Mouse (Mus musculus) MEL (cell line): ENCODE measurements around the gene Pawr. TPM values are rescaled to one million over a fixed set of nuclear protein-coding genes. Genes with fewer than 3 reads are reported as not detected.

Source experiments
- DNase-seq: peaks from one replicate; pipeline ENCODE4 v3.0.0; 2011; ENCODE audit warnings: low read depth, low spot score
- H3K27ac ChIP-seq: 2 replicates; pipeline ENCODE4 v1.5.1; 2012; ENCODE audit warnings: low read depth, mild to moderate bottlenecking, control low read depth, low read length, moderate library complexity; ENCODE audit not compliant: control insufficient read depth
- H3K27me3 ChIP-seq, 2 experiments: fragments of 150-350 bp in 1 of 2; sonication (generic) in 1 of 2; 2 replicates each; pipeline ENCODE4 v1.6.1; 2012; ENCODE audit warnings: low read length in 2 of 2, mild to moderate bottlenecking in 2 of 2, improper control_type of control experiment in 1 of 2, moderate library complexity in 1 of 2; ENCODE audit not compliant: insufficient read depth in 2 of 2, control insufficient read depth in 1 of 2
- H3K36me3 ChIP-seq, 2 experiments: 2 replicates each; pipeline ENCODE4 v1.6.1; 2012 to 2014; ENCODE audit warnings: low read length in 2 of 2, improper control_type of control experiment in 1 of 2, inconsistent platforms in 1 of 2, mild to moderate bottlenecking in 1 of 2; ENCODE audit not compliant: insufficient read depth in 2 of 2, control insufficient read depth in 1 of 2
- H3K4me1 ChIP-seq, 2 experiments: fragments of 150-350 bp in 1 of 2; sonication (generic) in 1 of 2; 2 replicates each; pipeline ENCODE4 v1.6.1; 2012; ENCODE audit warnings: low read length in 2 of 2, improper control_type of control experiment in 1 of 2, mild to moderate bottlenecking in 1 of 2; ENCODE audit not compliant: insufficient read depth in 2 of 2, control insufficient read depth in 1 of 2
- H3K4me3 ChIP-seq, 2 experiments: fragments of 150-350 bp in 1 of 2; sonication (generic) in 1 of 2; 2 replicates each; pipeline ENCODE4 v1.5.1; 2012; ENCODE audit warnings: low read depth in 2 of 2, low read length in 2 of 2, mild to moderate bottlenecking in 2 of 2, moderate library complexity in 2 of 2, control low read depth in 1 of 2, improper control_type of control experiment in 1 of 2; ENCODE audit not compliant: control insufficient read depth in 1 of 2, insufficient read depth in 1 of 2
- H3K79me2 ChIP-seq: 2 replicates; pipeline ENCODE4 v1.6.1; 2012; ENCODE audit warnings: mild to moderate bottlenecking, low read length, moderate library complexity; ENCODE audit not compliant: control insufficient read depth, poor library complexity, insufficient read depth
- H3K9ac ChIP-seq: 2 replicates; pipeline ENCODE4 v1.6.1; 2012; ENCODE audit warnings: low read depth, mild to moderate bottlenecking, control low read depth, low read length, moderate library complexity; ENCODE audit not compliant: control insufficient read depth, poor library complexity, severe bottlenecking
- H3K9me3 ChIP-seq: fragments of 150-350 bp; sonication (generic); replicated peaks from 2 replicates; pipeline ENCODE4 v1.6.1; 2012; ENCODE audit warnings: mild to moderate bottlenecking, low read length, improper control_type of control experiment, moderate library complexity; ENCODE audit not compliant: insufficient read depth
- CHD1 ChIP-seq: IDR thresholded peaks from 2 replicates; pipeline ENCODE4 v1.6.1; 2012; ENCODE audit warnings: low read depth, mild to moderate bottlenecking, inconsistent platforms, low read length, improper control_type of control experiment
- CHD2 ChIP-seq: IDR thresholded peaks from 2 replicates; pipeline ENCODE4 v1.6.1; 2011; ENCODE audit warnings: low read length, improper control_type of control experiment
- CTCF ChIP-seq, 3 experiments: IDR thresholded peaks in 2 of 3; conservative IDR thresholded peaks in 1 of 3; 2 replicates each; pipeline ENCODE4 v1.5.1; 2011 to 2012; ENCODE audit warnings: low read length in 3 of 3, low read depth in 2 of 3, mild to moderate bottlenecking in 2 of 3, improper control_type of control experiment in 1 of 3, inconsistent platforms in 1 of 3, mixed read lengths in 1 of 3, moderate library complexity in 1 of 3; ENCODE audit not compliant: control insufficient read depth in 1 of 3, insufficient read depth in 1 of 3, poor library complexity in 1 of 3, severe bottlenecking in 1 of 3
- ELF1 ChIP-seq: IDR thresholded peaks from 2 replicates; pipeline ENCODE4 v1.6.1; 2014; ENCODE audit warnings: low read depth, mild to moderate bottlenecking, inconsistent platforms, low read length, improper control_type of control experiment, moderate library complexity
- ETS1 ChIP-seq: IDR thresholded peaks from 2 replicates; pipeline ENCODE4 v1.6.1; 2012; ENCODE audit warnings: low read depth, mild to moderate bottlenecking, inconsistent platforms, low read length, improper control_type of control experiment, moderate library complexity
- GABPA ChIP-seq: IDR thresholded peaks from 2 replicates; pipeline ENCODE4 v1.6.1; 2012; ENCODE audit warnings: low read depth, mild to moderate bottlenecking, inconsistent platforms, low read length, improper control_type of control experiment, moderate library complexity
- GATA1 ChIP-seq: IDR thresholded peaks from 2 replicates; pipeline ENCODE4 v1.6.1; 2011; ENCODE audit warnings: low read depth, low read length, improper control_type of control experiment
- JUND ChIP-seq: IDR thresholded peaks from 2 replicates; pipeline ENCODE4 v1.6.1; 2011; ENCODE audit warnings: low read depth, mild to moderate bottlenecking, improper control_type of control experiment, low read length
- KAT2A ChIP-seq: conservative IDR thresholded peaks from 2 replicates; pipeline ENCODE4 v1.6.1; 2012; ENCODE audit warnings: low read depth, low read length, improper control_type of control experiment, inconsistent platforms
- MAFK ChIP-seq: IDR thresholded peaks from 2 replicates; pipeline ENCODE4 v1.6.1; 2011; ENCODE audit warnings: low read depth, mild to moderate bottlenecking, low read length, improper control_type of control experiment, borderline replicate concordance
- MAX ChIP-seq: IDR thresholded peaks from 2 replicates; pipeline ENCODE4 v1.6.1; 2011; ENCODE audit warnings: low read length, improper control_type of control experiment
- MEF2A ChIP-seq: IDR thresholded peaks from 2 replicates; pipeline ENCODE4 v1.6.1; 2014; ENCODE audit warnings: low read depth, mild to moderate bottlenecking, inconsistent platforms, low read length, improper control_type of control experiment; ENCODE audit not compliant: poor library complexity, insufficient replicate concordance, severe bottlenecking; ENCODE audit errors: extremely low read depth
- MXI1 ChIP-seq: IDR thresholded peaks from 2 replicates; pipeline ENCODE4 v1.6.1; 2011; ENCODE audit warnings: mild to moderate bottlenecking, low read depth, low read length, improper control_type of control experiment
- MYC ChIP-seq: IDR thresholded peaks from 2 replicates; pipeline ENCODE4 v1.6.1; 2011; ENCODE audit warnings: low read depth, mild to moderate bottlenecking, low read length, improper control_type of control experiment, moderate library complexity
- NELFE ChIP-seq: IDR thresholded peaks from 2 replicates; pipeline ENCODE4 v1.6.1; 2011; ENCODE audit warnings: low read depth, low read length, improper control_type of control experiment
- NRF1 ChIP-seq: IDR thresholded peaks from 2 replicates; pipeline ENCODE4 v1.6.1; 2014; ENCODE audit warnings: low read depth, mild to moderate bottlenecking, inconsistent platforms, low read length, improper control_type of control experiment, moderate library complexity; ENCODE audit not compliant: poor library complexity, insufficient read depth, severe bottlenecking
- POLR2A ChIP-seq, 2 experiments: IDR thresholded peaks; 2 replicates each; pipeline ENCODE4 v1.6.1; 2011 to 2012; ENCODE audit warnings: low read length in 2 of 2, mild to moderate bottlenecking in 2 of 2, control low read depth in 1 of 2, improper control_type of control experiment in 1 of 2, low read depth in 1 of 2, moderate library complexity in 1 of 2; ENCODE audit not compliant: control insufficient read depth in 1 of 2, insufficient read depth in 1 of 2, poor library complexity in 1 of 2
- POLR2AphosphoS2 ChIP-seq: IDR thresholded peaks from 2 replicates; pipeline ENCODE4 v1.6.1; 2011; ENCODE audit warnings: low read length, improper control_type of control experiment
- POLR2AphosphoS5 ChIP-seq: IDR thresholded peaks from 2 replicates; pipeline ENCODE4 v1.6.1; 2012; ENCODE audit warnings: low read depth, borderline replicate concordance, mild to moderate bottlenecking, inconsistent platforms, low read length, moderate library complexity, mixed read lengths
- RAD21 ChIP-seq: IDR thresholded peaks from 2 replicates; pipeline ENCODE4 v1.6.1; 2011; ENCODE audit warnings: mild to moderate bottlenecking, low read depth, low read length, improper control_type of control experiment
- RCOR1 ChIP-seq: IDR thresholded peaks from 2 replicates; pipeline ENCODE4 v1.6.1; 2012; ENCODE audit warnings: low read depth, mild to moderate bottlenecking, inconsistent platforms, low read length, improper control_type of control experiment
- SIN3A ChIP-seq: IDR thresholded peaks from 2 replicates; pipeline ENCODE4 v1.6.1; 2012; ENCODE audit warnings: low read length, improper control_type of control experiment, inconsistent platforms
- SMC3 ChIP-seq: IDR thresholded peaks from 2 replicates; pipeline ENCODE4 v1.6.1; 2011; ENCODE audit warnings: low read depth, low read length, improper control_type of control experiment
- TAL1 ChIP-seq: IDR thresholded peaks from 2 replicates; pipeline ENCODE4 v1.6.1; 2012; ENCODE audit warnings: mild to moderate bottlenecking, inconsistent platforms, low read length, moderate library complexity, mixed read lengths
- TCF12 ChIP-seq: IDR thresholded peaks from 2 replicates; pipeline ENCODE4 v1.6.1; 2014; ENCODE audit warnings: low read depth, mild to moderate bottlenecking, inconsistent platforms, low read length, improper control_type of control experiment, moderate library complexity
- USF1 ChIP-seq: IDR thresholded peaks from 2 replicates; pipeline ENCODE4 v1.6.1; 2014; ENCODE audit warnings: low read depth, mild to moderate bottlenecking, inconsistent platforms, low read length, improper control_type of control experiment, moderate library complexity
- USF2 ChIP-seq, 2 experiments: IDR thresholded peaks; 2 replicates each; pipeline ENCODE4 v1.6.1; 2011 to 2012; ENCODE audit warnings: improper control_type of control experiment in 2 of 2, low read length in 2 of 2, borderline replicate concordance in 1 of 2, inconsistent platforms in 1 of 2, low read depth in 1 of 2, mild to moderate bottlenecking in 1 of 2; ENCODE audit not compliant: insufficient read depth in 1 of 2
- ZC3H11A ChIP-seq: IDR thresholded peaks from 2 replicates; pipeline ENCODE4 v1.6.1; 2012; ENCODE audit warnings: low read depth, mild to moderate bottlenecking, inconsistent platforms, low read length, improper control_type of control experiment
- ZNF384 ChIP-seq: IDR thresholded peaks from 2 replicates; pipeline ENCODE4 v1.6.1; 2012; ENCODE audit warnings: low read depth, mild to moderate bottlenecking, inconsistent platforms, low read length, improper control_type of control experiment
- polyA plus RNA-seq, 2 experiments: library from polyadenylated mRNA; stranded (reverse) in 1 of 2; unstranded in 1 of 2; fragments of >175 nt in 1 of 2; fragments of >200 nt in 1 of 2; gene quantifications; 2 replicates each; pipeline versions ENCODE4 v1.2.1 to v1.2.4; 2012; ENCODE audit warnings: low replicate concordance in 2 of 2, low read depth in 1 of 2; ENCODE audit not compliant: insufficient read length in 2 of 2, insufficient read depth in 1 of 2, missing spikeins in 1 of 2
- total RNA-seq: library from RNA; depleted of rRNA; stranded (reverse); fragments of 300-350 nt; gene quantifications from 2 replicates; pipeline ENCODE4 v1.2.3, GENCODE M21; 2012

The Pawr gene
- total and polyA plus RNA-seq, 3 experiments: 20.7 to 29.6 TPM; not detected in 1

- no peaks in the 10 kb centered on the region; a peak in 1 of 4 replicates for H3K27me3 ChIP-seq
- TF ChIP-seq CHD1 (no peak), MEF2A (no peak), GATA1 (no peak), RAD21 (no peak), ELF1 (no peak), JUND (no peak), ETS1 (no peak), NRF1 (no peak), POLR2AphosphoS2 (no peak), MYC (no peak), POLR2A (IDR thresholded peaks at IDR 0.05; ENCODE audit: control insufficient read depth in 1 of 2, insufficient read depth in 1 of 2, low read depth in 1 of 2, low read length in 2 of 2, poor library complexity in 1 of 2) (no peak), TAL1 (no peak), MAX (no peak), GABPA (no peak), CHD2 (no peak)
- DNase-seq: no peak
- H3K36me3 ChIP-seq: 0 out of 4 replicates have a peak, but pooled peaks cover 0 to 2% of the 10 kb centered on the region in 2 experiments
- no peaks in the 10 kb centered on the region for H3K79me2 ChIP-seq
- H3K9me3 ChIP-seq: no peaks in the 10 kb centered on the region
- no peak overlapping the region for H3K9ac ChIP-seq
- no peak overlapping the region for H3K27ac ChIP-seq
- peak overlapping the region; percentile 66 to 72; a peak in 3 of 4 replicates for H3K4me3 ChIP-seq
- no peaks in the 10 kb centered on the region for H3K4me1 ChIP-seq
Measured at GRCm38 (mm10) chr10:108445606-108446005, 113.7 kb downstream of the Pawr start.

DNA sequence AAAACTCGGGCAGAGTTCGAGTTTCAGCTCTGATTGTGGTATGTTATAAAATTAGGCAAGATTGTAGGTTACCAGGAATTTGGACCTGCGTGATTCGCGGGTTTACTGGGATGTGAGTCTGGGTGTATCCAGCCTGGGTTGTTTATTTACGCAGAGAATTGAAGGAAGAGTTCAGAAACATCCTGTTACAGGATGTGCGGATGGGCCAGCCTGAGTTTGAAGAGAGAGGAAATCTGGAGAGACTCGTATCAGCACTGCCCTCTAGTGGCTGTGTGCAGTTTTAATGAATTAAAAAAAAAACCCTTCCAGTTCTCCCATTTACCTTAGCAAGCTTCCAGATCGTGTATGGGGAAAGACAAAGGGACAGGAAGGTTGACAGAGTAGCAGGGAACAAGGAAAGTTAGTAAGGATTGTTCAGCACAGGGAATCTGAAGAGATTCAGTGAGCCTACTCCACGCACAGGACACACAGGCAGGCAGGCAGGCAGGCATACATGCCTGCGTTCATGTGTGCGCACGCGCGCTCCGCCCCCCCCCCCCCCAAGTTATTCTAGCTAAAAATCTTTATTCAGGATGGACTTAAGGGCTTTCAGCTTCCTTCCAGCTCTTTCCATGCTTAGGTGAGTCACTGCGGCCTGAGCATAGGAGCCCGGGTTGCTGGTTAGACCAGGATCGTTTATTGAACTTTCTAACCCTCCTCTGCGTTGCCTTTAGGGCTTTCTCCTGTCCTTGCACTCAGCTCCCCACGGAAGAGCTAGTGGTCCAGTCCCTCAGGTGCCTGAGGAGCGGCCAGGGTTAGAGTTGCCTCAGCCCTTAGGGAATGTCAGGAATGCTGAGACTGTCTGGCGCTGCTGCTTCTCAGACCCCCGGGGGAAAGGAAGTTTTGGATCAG, 114.4 kb downstream of the Pawr start:
- H3K9ac ChIP-seq: peak overlapping the region; percentile 60
- 0 out of 4 replicates have a peak, but pooled peaks cover 0 to 2% of the 10 kb centered on the region in 2 experiments for H3K36me3 ChIP-seq
- no peaks in the 10 kb centered on the region for H3K4me1 ChIP-seq
- no peaks in the 10 kb centered on the region; a peak in 1 of 4 replicates for H3K27me3 ChIP-seq
- H3K27ac ChIP-seq: no peak overlapping the region
- DNase-seq: peak; percentile 78
- H3K79me2 ChIP-seq: no peaks in the 10 kb centered on the region
- peak overlapping the region; percentile 66 to 72 for H3K4me3 ChIP-seq
- H3K9me3 ChIP-seq: no peaks in the 10 kb centered on the region
- no peak for TF ChIP-seq USF2 (IDR thresholded peaks at IDR 0.05; ENCODE audit: borderline replicate concordance in 1 of 2, insufficient read depth in 1 of 2, low read depth in 1 of 2, low read length in 2 of 2)
- TF ChIP-seq MAFK: no peak
- no peak for TF ChIP-seq TAL1
- TF ChIP-seq ELF1: no peak
- TF ChIP-seq POLR2AphosphoS5: no peak
- TF ChIP-seq TCF12: no peak
- no peak for TF ChIP-seq GABPA
- peak; percentile 76 for TF ChIP-seq ZC3H11A
- TF ChIP-seq RCOR1: no peak
- TF ChIP-seq NELFE: no peak
- peak; percentile 72 for TF ChIP-seq ZNF384
- no peak for TF ChIP-seq SIN3A
- no peak for TF ChIP-seq MYC
- 0 out of 2 replicates have a peak, but pooled peaks have one; percentile 13 for TF ChIP-seq MXI1
- TF ChIP-seq NRF1: 0 out of 2 replicates have a peak, but pooled peaks have one; percentile 36
- TF ChIP-seq SMC3: peak; percentile 82
- no peak for TF ChIP-seq USF1
- TF ChIP-seq RAD21: peak; percentile 85
- TF ChIP-seq KAT2A: no peak
- peak; percentile 50 to 74 (median 61) for TF ChIP-seq CTCF (IDR thresholded peaks at IDR 0.05 in 2 of 3, conservative IDR thresholded peaks at IDR 0.05 in 1 of 3; ENCODE audit: control insufficient read depth in 1 of 3, insufficient read depth in 1 of 3, low read depth in 2 of 3, low read length in 3 of 3, poor library complexity in 1 of 3, severe bottlenecking in 1 of 3)
